Mouse (Mus musculus): ENCODE results near the gene Ralbp1.

DNA sequence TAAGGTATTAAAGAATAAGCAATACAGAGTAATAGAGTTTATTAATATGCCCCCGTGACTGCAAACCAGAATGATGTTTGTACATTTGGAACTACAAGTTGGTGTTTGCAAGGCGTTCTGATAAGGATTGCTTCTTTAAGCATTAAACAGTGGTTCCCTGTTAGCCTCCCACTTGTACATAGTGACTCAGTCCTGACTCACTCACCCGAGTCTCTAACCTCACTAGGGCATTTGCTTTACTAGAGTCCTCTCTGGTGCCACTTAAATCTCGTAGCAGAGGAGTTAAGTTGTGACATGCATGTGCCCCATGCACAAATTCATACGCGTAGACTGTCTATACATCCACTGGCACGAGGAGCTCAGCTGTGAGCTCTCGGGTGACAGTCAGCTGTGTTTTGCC lies 71.8 kb downstream of the Ralbp1 start:
- TF ChIP-seq CTCF (conservative IDR thresholded peaks at IDR 0.05; ENCODE audit: low read length): no peak
- TF ChIP-seq NANOG (IDR thresholded peaks at IDR 0.05; ENCODE audit: borderline replicate concordance, low read length): no peak
- no peak for TF ChIP-seq POU5F1 (IDR thresholded peaks at IDR 0.05; ENCODE audit: borderline replicate concordance, low read length)
